Mouse (Mus musculus): ENCODE data around the gene Trpv2. TPM values are rescaled to one million over a fixed set of nuclear protein-coding genes. Genes with fewer than 3 reads are reported as not detected.

Gene Trpv2
- polyA plus RNA-seq, 1 experiment from 2014 or later, result 11.6 TPM

GRCm38 (mm10) chr11:62603312-62604056 is 29.2 kb downstream of the Trpv2 start:
- ATAC-seq (replicated peaks; ENCODE audit: low FRiP score, low TSS enrichment, low read depth) (no peak), DNase-seq (ENCODE audit: low spot score) (peak; percentile 67)
- peaks cover 47% of the 10 kb centered on the region for H3K36me3 ChIP-seq (ENCODE audit: control insufficient read depth, insufficient read depth, low read length)
- peak overlapping the region; percentile 80 for H3K4me2 ChIP-seq (ENCODE audit: low read length)
- H3K4me1 ChIP-seq (replicated peaks; ENCODE audit: control insufficient read depth, insufficient read depth, low read length), result peaks cover 17% of the 10 kb centered on the region
- under 1% methylated on average over 13 of the region's 13 CpGs for WGBS
- no peaks in the 10 kb centered on the region for H3K27me3 ChIP-seq (replicated peaks; ENCODE audit: control insufficient read depth, insufficient read depth, low read length)
- H3K27ac ChIP-seq (ENCODE audit: low read depth), result peak overlapping the region; percentile 89
- H3K9me3 ChIP-seq (ENCODE audit: control insufficient read depth, low read length), result no peaks in the 10 kb centered on the region
- H3K9ac ChIP-seq (ENCODE audit: low read length), result peak overlapping the region; percentile 92
- H3K4me3 ChIP-seq (ENCODE audit: low read depth, low read length), result peak overlapping the region; percentile 84

DNA sequence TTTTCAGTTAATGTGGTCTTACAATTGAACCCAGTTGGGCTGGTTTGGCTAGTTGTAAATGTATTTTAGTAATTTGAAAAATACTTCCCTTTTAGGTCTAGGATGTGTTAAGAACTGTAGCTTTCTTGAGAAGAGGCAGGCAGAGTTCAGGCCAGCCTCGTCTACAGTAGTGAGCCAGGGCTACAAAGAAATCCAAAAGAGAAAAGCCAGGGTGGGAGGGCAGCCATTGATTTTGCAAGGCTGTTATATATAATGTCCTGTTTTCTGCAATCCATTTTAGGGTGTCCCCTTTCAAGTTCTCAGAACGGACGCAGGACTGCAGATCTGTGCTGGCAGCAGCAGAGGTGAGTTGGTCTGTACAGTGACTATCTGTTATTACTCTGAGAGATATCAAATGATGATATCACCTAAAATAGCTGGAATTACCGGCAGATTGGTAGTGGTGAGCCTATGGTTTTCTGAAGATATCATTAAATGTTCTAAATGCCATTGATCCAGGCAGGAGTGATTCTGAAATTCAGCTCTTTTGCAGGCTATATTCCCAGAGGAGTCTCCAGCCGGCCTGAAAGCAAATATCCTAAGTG is 29.9 kb downstream of the Trpv2 start:
- DNase-seq (ENCODE audit: low spot score) (no peak), ATAC-seq (replicated peaks; ENCODE audit: low FRiP score, low TSS enrichment, low read depth) (no peak)
- Histone ChIP-seq H3K9me3 (ENCODE audit: control insufficient read depth, low read length) (no peaks in the 10 kb centered on the region), H3K27ac (ENCODE audit: low read depth) (peak overlapping the region; percentile 89), H3K36me3 (ENCODE audit: control insufficient read depth, insufficient read depth, low read length) (peaks cover 52% of the 10 kb centered on the region), H3K9ac (ENCODE audit: low read length) (peak overlapping the region; percentile 92), H3K4me3 (ENCODE audit: low read depth, low read length) (peak overlapping the region; percentile 84), H3K4me2 (ENCODE audit: low read length) (peak overlapping the region; percentile 80), H3K27me3 (replicated peaks; ENCODE audit: control insufficient read depth, insufficient read depth, low read length) (no peaks in the 10 kb centered on the region), H3K4me1 (replicated peaks; ENCODE audit: control insufficient read depth, insufficient read depth, low read length) (peaks cover 17% of the 10 kb centered on the region)
- 15% methylated on average over 5 of the region's 5 CpGs for WGBS

DNA sequence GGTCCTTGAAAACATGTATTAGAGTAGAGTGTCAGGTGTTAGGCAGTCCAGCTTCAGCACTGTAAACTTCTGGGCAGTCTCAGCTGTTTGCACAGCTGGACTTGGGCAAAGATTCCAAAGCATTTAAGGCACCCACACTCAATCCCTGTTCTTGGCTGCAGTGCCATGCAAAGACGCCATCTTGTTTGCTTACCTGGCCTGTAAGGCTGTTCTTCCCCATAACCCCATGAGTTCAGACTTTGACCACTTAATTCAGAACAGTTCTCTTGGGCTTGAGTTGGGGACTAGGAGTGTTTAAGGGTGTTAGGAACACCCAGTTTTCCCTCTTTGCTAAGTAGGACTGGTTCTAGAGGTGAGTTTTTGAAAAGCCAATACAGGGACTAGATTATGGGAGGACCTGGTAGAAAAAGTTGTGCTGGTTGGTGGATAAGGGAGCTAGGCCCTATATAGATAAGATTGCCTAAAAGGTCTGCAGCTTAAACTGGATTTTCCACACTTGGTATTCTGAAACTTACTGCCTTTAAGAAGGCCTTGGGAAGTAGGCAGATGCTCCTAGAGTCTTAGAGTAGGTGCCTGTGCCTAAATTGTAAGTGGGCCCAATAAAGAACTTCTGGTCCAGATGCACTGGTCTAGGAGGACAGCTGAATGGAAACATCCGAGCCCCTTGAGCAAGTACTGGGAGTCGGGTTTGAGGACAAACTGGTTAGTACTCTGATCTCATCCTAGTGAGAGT is 30.8 kb downstream of the Trpv2 start:
- DNase-seq (ENCODE audit: low spot score) (no peak), ATAC-seq (replicated peaks; ENCODE audit: low FRiP score, low TSS enrichment, low read depth) (no peak)
- peak overlapping the region; percentile 89 for H3K27ac ChIP-seq (ENCODE audit: low read depth)
- H3K9ac ChIP-seq (ENCODE audit: low read length), result peak overlapping the region; percentile 92
- WGBS, result 23% methylated on average over 3 of the region's 3 CpGs
- peaks cover 17% of the 10 kb centered on the region for H3K4me1 ChIP-seq (replicated peaks; ENCODE audit: control insufficient read depth, insufficient read depth, low read length)
- H3K27me3 ChIP-seq (replicated peaks; ENCODE audit: control insufficient read depth, insufficient read depth, low read length), result no peaks in the 10 kb centered on the region
- no peaks in the 10 kb centered on the region for H3K9me3 ChIP-seq (ENCODE audit: control insufficient read depth, low read length)
- peak overlapping the region; percentile 84 for H3K4me3 ChIP-seq (ENCODE audit: low read depth, low read length)
- peaks cover 58% of the 10 kb centered on the region for H3K36me3 ChIP-seq (ENCODE audit: control insufficient read depth, insufficient read depth, low read length)
- peak overlapping the region; percentile 80 for H3K4me2 ChIP-seq (ENCODE audit: low read length)

DNA sequence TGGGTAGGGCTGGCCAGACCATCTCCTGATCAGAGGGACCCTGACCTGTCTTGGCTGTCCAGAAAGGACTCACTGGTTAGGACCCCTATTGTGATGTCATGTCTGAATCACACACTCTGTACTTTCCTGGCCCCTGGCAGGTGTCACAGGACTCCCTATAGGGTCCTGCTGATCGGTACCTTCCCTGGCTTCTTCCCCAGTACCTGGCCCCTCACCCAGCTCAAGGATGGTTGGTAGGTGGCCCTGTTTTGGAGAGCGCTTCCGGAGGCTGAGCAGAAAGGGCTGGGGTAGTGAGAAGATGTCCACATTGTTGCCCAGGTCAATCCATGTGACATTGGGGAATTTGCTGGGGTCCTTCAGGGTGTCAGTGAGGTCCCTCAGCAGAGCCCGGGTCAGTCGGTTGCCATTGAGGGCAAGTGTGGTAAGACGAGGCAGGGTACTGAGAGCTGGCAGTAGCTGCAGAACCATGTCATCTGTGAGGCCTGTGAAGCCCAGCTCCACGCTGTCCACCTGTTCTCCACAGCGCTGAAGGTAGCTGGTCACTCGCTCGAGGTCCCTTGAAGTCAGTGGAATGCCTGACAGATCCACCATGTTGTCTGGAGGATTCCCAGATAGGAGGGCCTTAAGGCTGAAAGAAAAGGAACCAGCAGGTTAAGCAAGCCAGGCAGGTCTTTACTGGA is 31.5 kb downstream of the Trpv2 start:
- peak overlapping the region; percentile 84 for H3K4me3 ChIP-seq (ENCODE audit: low read depth, low read length)

DNA sequence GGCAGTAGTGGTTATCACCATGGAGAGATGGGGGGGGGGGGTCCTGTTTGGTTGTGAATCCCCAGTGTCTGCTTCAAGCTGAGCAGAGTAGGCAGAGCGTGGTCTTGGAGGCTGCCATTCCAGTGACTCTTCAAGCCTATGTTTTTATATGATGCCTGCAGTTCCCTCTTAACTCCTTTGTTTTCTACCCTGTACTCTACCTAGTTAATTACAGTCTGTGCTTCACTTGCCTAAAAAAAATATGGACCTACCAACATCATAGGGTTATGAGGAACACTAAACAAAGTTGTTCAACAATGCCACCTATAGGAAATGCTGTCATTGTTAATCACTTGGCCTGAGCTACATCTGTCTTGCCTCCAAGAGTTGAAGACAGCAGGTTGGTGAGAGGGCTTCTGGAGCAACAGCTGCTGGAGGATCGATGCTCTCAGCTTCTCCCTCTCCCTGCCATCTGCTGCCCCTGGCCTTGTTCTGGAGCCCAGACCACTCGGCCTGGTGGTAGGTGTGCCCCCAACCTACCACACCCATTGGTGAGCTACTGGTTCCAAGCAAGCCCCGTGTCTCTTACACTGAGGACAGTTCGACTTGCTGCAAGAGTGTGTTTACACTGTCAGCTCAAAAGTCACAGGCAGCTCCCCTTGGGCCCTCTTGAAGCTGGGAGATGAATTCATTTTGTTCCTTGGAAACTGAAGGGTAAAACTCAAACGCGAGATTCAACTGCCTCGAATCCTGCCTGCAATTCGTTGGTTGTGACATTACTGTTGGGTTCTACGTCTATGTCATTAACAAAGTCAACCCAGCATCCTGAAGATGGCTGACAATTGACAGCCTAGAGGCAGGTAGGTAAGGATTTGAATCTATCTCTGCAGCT is 32.2 kb downstream of the Trpv2 start:
- H3K9ac ChIP-seq (ENCODE audit: low read length), result no peak overlapping the region
- ATAC-seq (replicated peaks; ENCODE audit: low FRiP score, low TSS enrichment, low read depth), result no peak
- H3K4me3 ChIP-seq (ENCODE audit: low read depth, low read length), result no peak overlapping the region
- no peak overlapping the region for H3K27ac ChIP-seq (ENCODE audit: low read depth)
- peaks cover 63% of the 10 kb centered on the region for H3K36me3 ChIP-seq (ENCODE audit: control insufficient read depth, insufficient read depth, low read length)
- peaks cover 17% of the 10 kb centered on the region for H3K4me1 ChIP-seq (replicated peaks; ENCODE audit: control insufficient read depth, insufficient read depth, low read length)
- DNase-seq (ENCODE audit: low spot score), result peak; percentile 65
- H3K9me3 ChIP-seq (ENCODE audit: control insufficient read depth, low read length), result no peaks in the 10 kb centered on the region
- WGBS, result 52% methylated on average over 10 of the region's 10 CpGs
- no peak overlapping the region for H3K4me2 ChIP-seq (ENCODE audit: low read length)
- no peaks in the 10 kb centered on the region for H3K27me3 ChIP-seq (replicated peaks; ENCODE audit: control insufficient read depth, insufficient read depth, low read length)

More for the DNA sequence above, 31.5 kb downstream of the Trpv2 start:
- peak overlapping the region; percentile 36 for H3K9ac ChIP-seq (ENCODE audit: low read length)
- H3K9me3 ChIP-seq (ENCODE audit: control insufficient read depth, low read length), result no peaks in the 10 kb centered on the region
- H3K4me1 ChIP-seq (replicated peaks; ENCODE audit: control insufficient read depth, insufficient read depth, low read length), result peaks cover 17% of the 10 kb centered on the region
- 0 out of 2 replicates have a peak, but pooled peaks have one; percentile 5 for ATAC-seq (replicated peaks; ENCODE audit: low FRiP score, low TSS enrichment, low read depth)
- no peak for DNase-seq (ENCODE audit: low spot score)
- peak overlapping the region; percentile 80 for H3K4me2 ChIP-seq (ENCODE audit: low read length)
- no peaks in the 10 kb centered on the region for H3K27me3 ChIP-seq (replicated peaks; ENCODE audit: control insufficient read depth, insufficient read depth, low read length)
- peaks cover 63% of the 10 kb centered on the region for H3K36me3 ChIP-seq (ENCODE audit: control insufficient read depth, insufficient read depth, low read length)
- WGBS, result 46% methylated on average over 10 of the region's 10 CpGs
- H3K27ac ChIP-seq (ENCODE audit: low read depth), result no peak overlapping the region; the same call in 1 of the 2 replicates

GRCm38 (mm10) chr11:62607170-62607951 is 33.1 kb downstream of the Trpv2 start:
- DNase-seq (ENCODE audit: low spot score), result no peak
- Histone ChIP-seq H3K27ac (ENCODE audit: low read depth) (no peak overlapping the region), H3K9me3 (ENCODE audit: control insufficient read depth, low read length) (no peaks in the 10 kb centered on the region), H3K4me2 (ENCODE audit: low read length) (no peak overlapping the region), H3K9ac (ENCODE audit: low read length) (no peak overlapping the region), H3K36me3 (ENCODE audit: control insufficient read depth, insufficient read depth, low read length) (peaks cover 63% of the 10 kb centered on the region), H3K4me3 (ENCODE audit: low read depth, low read length) (no peak overlapping the region), H3K4me1 (replicated peaks; ENCODE audit: control insufficient read depth, insufficient read depth, low read length) (peaks cover 12% of the 10 kb centered on the region; the same call in 1 of the 2 replicates), H3K27me3 (replicated peaks; ENCODE audit: control insufficient read depth, insufficient read depth, low read length) (no peaks in the 10 kb centered on the region)
- ATAC-seq (replicated peaks; ENCODE audit: low FRiP score, low TSS enrichment, low read depth), result no peak
- WGBS, result 68% methylated on average over 10 of the region's 10 CpGs

GRCm38 (mm10) chr11:62607952-62608201 is 33.6 kb downstream of the Trpv2 start:
- ATAC-seq (replicated peaks; ENCODE audit: low FRiP score, low TSS enrichment, low read depth), result no peak
- DNase-seq (ENCODE audit: low spot score), result no peak
- Histone ChIP-seq H3K27ac (ENCODE audit: low read depth) (no peak overlapping the region), H3K4me3 (ENCODE audit: low read depth, low read length) (no peak overlapping the region), H3K36me3 (ENCODE audit: control insufficient read depth, insufficient read depth, low read length) (peaks cover 63% of the 10 kb centered on the region), H3K9ac (ENCODE audit: low read length) (no peak overlapping the region), H3K27me3 (replicated peaks; ENCODE audit: control insufficient read depth, insufficient read depth, low read length) (no peaks in the 10 kb centered on the region), H3K9me3 (ENCODE audit: control insufficient read depth, low read length) (no peaks in the 10 kb centered on the region), H3K4me1 (replicated peaks; ENCODE audit: control insufficient read depth, insufficient read depth, low read length) (peaks cover 12% of the 10 kb centered on the region; the same call in 1 of the 2 replicates), H3K4me2 (ENCODE audit: low read length) (no peak overlapping the region)
- whole genome bisulfite sequencing, result 88% methylated on average over 1 of the region's 1 CpGs

Measured in intestine, embryonic 14.5 days (tissue).